Mouse (Mus musculus) frontal cortex, postnatal 10 days (tissue): Measurements from ENCODE around the gene Dnajc8.

Experiments
- DNase-seq, 2 experiments: peaks; one replicate each; pipeline ENCODE4 v3.0.0; 2022; ENCODE audit warnings: low spot score in 2 of 2, mixed read lengths in 1 of 2

Gene Dnajc8

GRCm38 (mm10) chr4:132535406-132536121, at the start of gene Dnajc8:
Gene Dnajc8 (plus strand): TSS chr4:132535550.
- peak; percentile 86 to 94 for DNase-seq

GRCm38 (mm10) chr4:132488521-132488920, 46.8 kb upstream of the Dnajc8 start:
- DNase-seq: no peak

GRCm38 (mm10) chr4:132488976-132489375, 46.4 kb upstream of the Dnajc8 start:
- no peak for DNase-seq

- no peak for DNase-seq
These were observed 44.9 kb upstream of the Dnajc8 start for GRCm38 (mm10) chr4:132490273-132491010.

- DNase-seq: no peak
These were observed 44.3 kb upstream of the Dnajc8 start for GRCm38 (mm10) chr4:132491057-132491456.

- no peak for DNase-seq
These were observed 43.6 kb upstream of the Dnajc8 start for GRCm38 (mm10) chr4:132491748-132492147.

GRCm38 (mm10) chr4:132492178-132493060, 42.9 kb upstream of the Dnajc8 start:
- no peak for DNase-seq

- no peak for DNase-seq
These were observed 41.0 kb upstream of the Dnajc8 start for GRCm38 (mm10) chr4:132494271-132494918.

GRCm38 (mm10) chr4:132501639-132502038, 33.7 kb upstream of the Dnajc8 start:
- no peak for DNase-seq

GRCm38 (mm10) chr4:132503344-132503743, 32.0 kb upstream of the Dnajc8 start:
- no peak for DNase-seq

GRCm38 (mm10) chr4:132505034-132505738, 30.2 kb upstream of the Dnajc8 start:
- no peak for DNase-seq

GRCm38 (mm10) chr4:132505800-132506199, 29.6 kb upstream of the Dnajc8 start:
- no peak for DNase-seq

- DNase-seq: no peak
These were observed 29.1 kb upstream of the Dnajc8 start for GRCm38 (mm10) chr4:132506250-132506649.

GRCm38 (mm10) chr4:132507210-132507609, 28.1 kb upstream of the Dnajc8 start:
- no peak for DNase-seq

GRCm38 (mm10) chr4:132509621-132510296, 25.6 kb upstream of the Dnajc8 start:
- peak; percentile 70 to 76 for DNase-seq

- DNase-seq: peak; percentile 95 to 97
These were observed 25.0 kb upstream of the Dnajc8 start, which contains the start of gene Sesn2 for GRCm38 (mm10) chr4:132510352-132510798. Gene Sesn2 (minus strand): TSS chr4:132510501.

- DNase-seq: no peak
These were observed 23.3 kb upstream of the Dnajc8 start for GRCm38 (mm10) chr4:132512080-132512479.

GRCm38 (mm10) chr4:132513395-132514273, 21.7 kb upstream of the Dnajc8 start:
- DNase-seq: no peak

- DNase-seq: peak in 1 of 2 experiments; percentile 79
These were observed 20.7 kb upstream of the Dnajc8 start for GRCm38 (mm10) chr4:132514555-132515135.
